Mouse (Mus musculus) right cerebral cortex, adult 2 months (tissue): ENCODE results near the gene Bub3.

Experiments
- DNase-seq, 2 experiments: peaks; one replicate each; pipeline ENCODE4 v3.0.0; 2021 to 2022; ENCODE audit warnings: low spot score in 2 of 2

Bub3 gene

GRCm38 (mm10) chr7:131559986-131560696 lies at the start of gene Bub3:
TSS of gene Bub3 (plus strand) at chr7:131560222.
- DNase-seq, result peak; percentile 94 to 95

GRCm38 (mm10) chr7:131539979-131540378 lies 20.0 kb upstream of the Bub3 start:
- peak; percentile 88 for DNase-seq

- no peak for DNase-seq
Measured at GRCm38 (mm10) chr7:131541184-131542114, 18.6 kb upstream of the Bub3 start.

GRCm38 (mm10) chr7:131542115-131542871 lies 17.7 kb upstream of the Bub3 start, which contains the start of gene Hmx3:
TSS of gene Hmx3 (plus strand) at chr7:131542867.
- DNase-seq, result no peak

- no peak for DNase-seq
Measured at GRCm38 (mm10) chr7:131542872-131543622, 17.0 kb upstream of the Bub3 start.

GRCm38 (mm10) chr7:131543623-131544481 lies 16.2 kb upstream of the Bub3 start:
- DNase-seq, result no peak

- DNase-seq, result no peak
Measured at GRCm38 (mm10) chr7:131544871-131545270, 15.2 kb upstream of the Bub3 start.

GRCm38 (mm10) chr7:131545701-131546385 lies 14.2 kb upstream of the Bub3 start:
- no peak for DNase-seq

GRCm38 (mm10) chr7:131546423-131546822 lies 13.6 kb upstream of the Bub3 start:
- DNase-seq, result no peak

- no peak for DNase-seq
Measured at GRCm38 (mm10) chr7:131547481-131547880, 12.5 kb upstream of the Bub3 start.

GRCm38 (mm10) chr7:131548473-131548872 lies 11.5 kb upstream of the Bub3 start, which contains the start of gene Hmx2:
TSS of gene Hmx2 (plus strand) at chr7:131548773.
- no peak for DNase-seq

GRCm38 (mm10) chr7:131551471-131551870 lies 8.6 kb upstream of the Bub3 start:
- DNase-seq, result no peak

GRCm38 (mm10) chr7:131551931-131552741 lies 7.9 kb upstream of the Bub3 start:
- DNase-seq, result no peak

GRCm38 (mm10) chr7:131552781-131553180 lies 7.2 kb upstream of the Bub3 start:
- no peak for DNase-seq

- no peak for DNase-seq
Measured at GRCm38 (mm10) chr7:131553771-131554175, 6.2 kb upstream of the Bub3 start.

GRCm38 (mm10) chr7:131554341-131555180 lies 5.5 kb upstream of the Bub3 start:
- no peak for DNase-seq

- DNase-seq, result no peak
Measured at GRCm38 (mm10) chr7:131555301-131556081, 4.5 kb upstream of the Bub3 start.
